Mouse (Mus musculus) forebrain, embryonic 11.5 days (tissue): ENCODE measurements around the gene Olfr71. TPM values are rescaled to one million over a fixed set of nuclear protein-coding genes. Genes with fewer than 3 reads are reported as not detected.

Experiments
- ATAC-seq: fragments of 200-750 bp; cut with Nextera tagmentation; replicated peaks from 2 replicates; pipeline ENCODE4 v1.8.0; 2017; ENCODE audit warnings: moderate TSS enrichment; ENCODE audit not compliant: low FRiP score
- DNase-seq: peaks from one replicate; pipeline ENCODE4 v3.0.0-alpha.2; 2017; ENCODE audit warnings: low spot score
- H3K27ac ChIP-seq: fragments of 300-500 bp; sonication (generic); 2 replicates; pipeline ENCODE4 v1.5.1; 2014; ENCODE audit warnings: low read depth, low read length
- H3K27me3 ChIP-seq: fragments of 300-500 bp; sonication (generic); 2 replicates; pipeline ENCODE4 v1.6.1; 2014; ENCODE audit warnings: mild to moderate bottlenecking, low read length, mixed read lengths; ENCODE audit not compliant: control insufficient read depth, insufficient read depth
- H3K36me3 ChIP-seq: fragments of 300-500 bp; sonication (generic); 2 replicates; pipeline ENCODE4 v1.6.1; 2014; ENCODE audit warnings: mild to moderate bottlenecking, low read length, moderate library complexity, mixed read lengths; ENCODE audit not compliant: control insufficient read depth, insufficient read depth
- H3K4me1 ChIP-seq: fragments of 300-500 bp; sonication (generic); replicated peaks from 2 replicates; pipeline ENCODE4 v1.6.1; 2014; ENCODE audit warnings: low read length, mixed read lengths; ENCODE audit not compliant: control insufficient read depth, insufficient read depth
- H3K4me2 ChIP-seq: fragments of 300-500 bp; sonication (generic); 2 replicates; pipeline ENCODE4 v1.6.1; 2014; ENCODE audit warnings: low read depth, mild to moderate bottlenecking, low read length, moderate library complexity, mixed read lengths; ENCODE audit not compliant: severe bottlenecking
- H3K4me3 ChIP-seq: fragments of 300-500 bp; sonication (generic); 2 replicates; pipeline ENCODE4 v1.5.1; 2014; ENCODE audit warnings: low read depth, low read length
- H3K9ac ChIP-seq: fragments of 300-500 bp; sonication (generic); 2 replicates; pipeline ENCODE4 v1.6.1; 2014; ENCODE audit warnings: low read length
- H3K9me3 ChIP-seq: fragments of 300-500 bp; sonication (generic); 2 replicates; pipeline ENCODE4 v1.6.1; 2016; ENCODE audit warnings: low read length, mixed read lengths; ENCODE audit not compliant: control insufficient read depth
- WGBS: fragments of 180-500 bp; shearing (Covaris S2); extraction: QIAGEN DNeasy Blood & Tissue Kit; methylation state at CpG from one replicate; pipeline ENCODE4 v1.1.7; 2014; 5-methylcytosine and 5-hydroxymethylcytosine counted together
- polyA plus RNA-seq: library from polyadenylated mRNA; unstranded; fragments of >200 nt; fragmentation: Nextera tagmentation; extraction: Ambion mirVana; gene quantifications from 2 replicates; pipeline ENCODE4 v1.2.1, GENCODE M21; 2014

Gene Olfr71
- polyA plus RNA-seq, 1 experiment from 2014 or later: not detected

DNA sequence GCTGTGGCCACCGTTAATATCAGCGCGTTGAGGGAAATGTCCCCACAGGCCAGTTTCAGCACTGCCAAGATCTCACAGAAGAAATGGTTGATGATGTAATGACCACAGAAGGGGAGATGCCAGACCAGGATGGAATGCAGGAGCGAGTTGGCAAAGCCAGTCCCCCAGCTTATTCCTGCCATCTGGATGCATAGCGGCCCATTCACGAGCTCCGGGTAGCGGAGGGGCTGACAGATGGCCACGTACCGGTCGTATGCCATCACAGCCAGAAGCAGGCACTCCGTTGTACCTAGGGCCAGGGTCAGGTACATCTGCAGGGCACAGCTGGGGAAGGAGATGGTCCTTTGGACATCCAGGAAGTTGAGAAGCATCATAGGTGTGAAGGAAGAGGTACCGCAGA is 13.5 kb downstream of the Olfr71 start:
- Histone ChIP-seq H3K9me3 (no peaks in the 10 kb centered on the region), H3K9ac (no peak overlapping the region), H3K36me3 (no peaks in the 10 kb centered on the region), H3K27me3 (no peaks in the 10 kb centered on the region), H3K4me2 (no peak overlapping the region), H3K27ac (no peak overlapping the region), H3K4me1 (0 out of 2 replicates have a peak, but pooled peaks cover 2% of the 10 kb centered on the region), H3K4me3 (no peak overlapping the region)
- ATAC-seq: no peak
- DNase-seq: no peak
- WGBS: 92% methylated on average over 13 of the region's 13 CpGs

DNA sequence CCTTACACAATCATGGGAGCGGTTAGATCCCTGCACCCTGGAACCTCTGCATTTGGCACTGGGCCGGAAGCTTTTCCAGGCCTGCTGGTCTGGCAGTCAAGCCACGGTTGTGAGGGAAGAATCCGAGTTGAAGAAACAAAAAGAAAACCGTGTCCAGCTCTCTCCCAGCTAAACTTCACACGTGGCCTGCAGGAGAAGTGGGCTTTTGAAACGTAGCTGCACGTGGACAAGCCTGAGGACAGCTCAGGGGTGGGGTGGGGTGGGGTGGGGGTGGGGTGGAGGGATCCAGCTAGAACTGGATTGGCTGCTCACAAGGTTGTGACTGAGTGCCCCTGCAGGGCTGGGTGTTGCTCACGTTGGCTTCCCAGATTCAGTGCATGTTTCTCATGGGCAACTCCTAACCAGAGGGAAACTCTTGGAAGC is 14.8 kb downstream of the Olfr71 start:
- WGBS: 36% methylated on average over 9 of the region's 9 CpGs
- no peak overlapping the region for H3K4me2 ChIP-seq
- H3K9ac ChIP-seq: no peak overlapping the region
- H3K4me3 ChIP-seq: no peak overlapping the region
- no peaks in the 10 kb centered on the region for H3K36me3 ChIP-seq
- no peak for DNase-seq
- H3K4me1 ChIP-seq: 0 out of 2 replicates have a peak, but pooled peaks cover 2% of the 10 kb centered on the region
- no peaks in the 10 kb centered on the region for H3K27me3 ChIP-seq
- H3K9me3 ChIP-seq: no peaks in the 10 kb centered on the region
- H3K27ac ChIP-seq: no peak overlapping the region
- ATAC-seq: no peak

GRCm38 (mm10) chr4:43694439-43695248 is 15.4 kb downstream of the Olfr71 start:
- 92% methylated on average over 1 of the region's 1 CpGs for WGBS
- H3K4me3 ChIP-seq: no peak overlapping the region
- no peak overlapping the region for H3K27ac ChIP-seq
- H3K9me3 ChIP-seq: no peaks in the 10 kb centered on the region
- H3K27me3 ChIP-seq: no peaks in the 10 kb centered on the region
- DNase-seq (no peak), ATAC-seq (no peak)
- H3K36me3 ChIP-seq: no peaks in the 10 kb centered on the region
- H3K4me1 ChIP-seq: 0 out of 2 replicates have a peak, but pooled peaks cover 2% of the 10 kb centered on the region
- no peak overlapping the region for H3K4me2 ChIP-seq
- H3K9ac ChIP-seq: no peak overlapping the region

GRCm38 (mm10) chr4:43693806-43694241 is 16.2 kb downstream of the Olfr71 start:
- no peak overlapping the region for H3K4me2 ChIP-seq
- H3K9ac ChIP-seq: no peak overlapping the region
- H3K27ac ChIP-seq: no peak overlapping the region
- H3K36me3 ChIP-seq: no peaks in the 10 kb centered on the region
- no peaks in the 10 kb centered on the region for H3K9me3 ChIP-seq
- 89% methylated on average over 5 of the region's 5 CpGs for WGBS
- H3K27me3 ChIP-seq: no peaks in the 10 kb centered on the region
- DNase-seq: no peak
- H3K4me3 ChIP-seq: no peak overlapping the region
- H3K4me1 ChIP-seq: 0 out of 2 replicates have a peak, but pooled peaks cover 2% of the 10 kb centered on the region
- no peak for ATAC-seq

DNA sequence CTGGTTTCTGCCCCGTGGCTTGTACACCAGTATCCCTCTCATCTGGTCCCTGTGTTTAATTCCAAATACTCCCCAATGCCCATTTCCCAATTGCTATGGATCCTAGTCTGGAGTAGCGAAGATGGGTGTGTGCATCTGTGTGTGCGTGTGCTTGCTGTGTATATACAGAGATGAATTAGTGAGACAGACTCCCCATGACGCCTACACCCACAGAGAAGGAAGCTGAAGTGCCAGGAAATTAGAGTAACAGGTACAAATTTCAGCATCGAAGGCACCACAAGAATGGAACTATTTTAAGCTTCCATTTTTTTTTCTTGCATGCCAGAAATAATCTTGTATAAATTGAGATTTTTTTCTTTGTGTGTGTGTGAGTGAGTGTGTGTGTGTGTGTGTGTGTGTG is 19.0 kb downstream of the Olfr71 start:
- no peak overlapping the region for H3K4me3 ChIP-seq
- H3K27ac ChIP-seq: no peak overlapping the region
- H3K36me3 ChIP-seq: no peaks in the 10 kb centered on the region
- no peaks in the 10 kb centered on the region for H3K27me3 ChIP-seq
- H3K9ac ChIP-seq: no peak overlapping the region
- H3K9me3 ChIP-seq: no peaks in the 10 kb centered on the region
- H3K4me1 ChIP-seq: 0 out of 2 replicates have a peak, but pooled peaks cover 2% of the 10 kb centered on the region
- WGBS: 80% methylated on average over 5 of the region's 5 CpGs
- no peak for ATAC-seq
- DNase-seq: no peak
- H3K4me2 ChIP-seq: no peak overlapping the region

DNA sequence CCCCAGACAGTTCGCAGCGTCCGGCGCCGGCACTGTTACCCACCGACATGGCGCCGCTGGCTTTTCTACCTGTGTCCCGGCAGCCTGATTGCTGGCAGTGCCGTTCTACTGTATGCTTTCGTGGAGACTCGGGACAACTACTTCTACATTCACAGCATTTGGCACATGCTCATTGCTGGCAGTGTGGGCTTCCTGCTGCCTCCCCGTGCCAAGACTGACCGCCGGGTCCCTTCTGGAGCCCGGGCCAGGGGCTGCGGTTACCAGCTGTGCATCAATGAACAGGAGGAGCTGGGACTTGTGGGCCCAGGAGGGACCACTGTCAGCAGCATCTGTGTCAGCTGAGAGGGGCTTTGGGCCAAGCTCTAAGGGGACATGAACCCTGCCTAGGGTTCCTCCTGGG is 20.0 kb downstream of the Olfr71 start:
- H3K36me3 ChIP-seq: no peaks in the 10 kb centered on the region
- H3K9ac ChIP-seq: no peak overlapping the region
- H3K4me2 ChIP-seq: no peak overlapping the region
- no peak for DNase-seq
- H3K4me1 ChIP-seq: no peaks in the 10 kb centered on the region
- H3K27ac ChIP-seq: no peak overlapping the region
- H3K4me3 ChIP-seq: no peak overlapping the region
- H3K27me3 ChIP-seq: no peaks in the 10 kb centered on the region
- ATAC-seq: no peak
- H3K9me3 ChIP-seq: no peaks in the 10 kb centered on the region
- 91% methylated on average over 17 of the region's 17 CpGs for whole genome bisulfite sequencing

GRCm38 (mm10) chr4:43679416-43680043 is 30.5 kb downstream of the Olfr71 start:
- H3K27ac ChIP-seq: no peak overlapping the region
- no peak overlapping the region for H3K4me3 ChIP-seq
- no peak for DNase-seq
- peaks cover 3% of the 10 kb centered on the region; the same call in 1 of the 2 replicates for H3K36me3 ChIP-seq
- no peak overlapping the region for H3K4me2 ChIP-seq
- no peaks in the 10 kb centered on the region for H3K4me1 ChIP-seq
- H3K9me3 ChIP-seq: no peaks in the 10 kb centered on the region
- H3K9ac ChIP-seq: no peak overlapping the region
- no peak for ATAC-seq
- 91% methylated on average over 7 of the region's 7 CpGs for WGBS
- H3K27me3 ChIP-seq: no peaks in the 10 kb centered on the region

GRCm38 (mm10) chr4:43678541-43678940 is 31.5 kb downstream of the Olfr71 start:
- ATAC-seq (no peak), DNase-seq (no peak)
- no peaks in the 10 kb centered on the region for H3K27me3 ChIP-seq
- H3K36me3 ChIP-seq: peaks cover 3% of the 10 kb centered on the region; the same call in 1 of the 2 replicates
- no peak overlapping the region for H3K4me2 ChIP-seq
- no peak overlapping the region for H3K9ac ChIP-seq
- H3K4me1 ChIP-seq: no peaks in the 10 kb centered on the region
- 85% methylated on average over 6 of the region's 6 CpGs for WGBS
- H3K9me3 ChIP-seq: no peaks in the 10 kb centered on the region
- no peak overlapping the region for H3K27ac ChIP-seq
- H3K4me3 ChIP-seq: no peak overlapping the region
